Comparison of ENCODE assay signal across 19 mouse cellular contexts in the genomic region with DNA sequence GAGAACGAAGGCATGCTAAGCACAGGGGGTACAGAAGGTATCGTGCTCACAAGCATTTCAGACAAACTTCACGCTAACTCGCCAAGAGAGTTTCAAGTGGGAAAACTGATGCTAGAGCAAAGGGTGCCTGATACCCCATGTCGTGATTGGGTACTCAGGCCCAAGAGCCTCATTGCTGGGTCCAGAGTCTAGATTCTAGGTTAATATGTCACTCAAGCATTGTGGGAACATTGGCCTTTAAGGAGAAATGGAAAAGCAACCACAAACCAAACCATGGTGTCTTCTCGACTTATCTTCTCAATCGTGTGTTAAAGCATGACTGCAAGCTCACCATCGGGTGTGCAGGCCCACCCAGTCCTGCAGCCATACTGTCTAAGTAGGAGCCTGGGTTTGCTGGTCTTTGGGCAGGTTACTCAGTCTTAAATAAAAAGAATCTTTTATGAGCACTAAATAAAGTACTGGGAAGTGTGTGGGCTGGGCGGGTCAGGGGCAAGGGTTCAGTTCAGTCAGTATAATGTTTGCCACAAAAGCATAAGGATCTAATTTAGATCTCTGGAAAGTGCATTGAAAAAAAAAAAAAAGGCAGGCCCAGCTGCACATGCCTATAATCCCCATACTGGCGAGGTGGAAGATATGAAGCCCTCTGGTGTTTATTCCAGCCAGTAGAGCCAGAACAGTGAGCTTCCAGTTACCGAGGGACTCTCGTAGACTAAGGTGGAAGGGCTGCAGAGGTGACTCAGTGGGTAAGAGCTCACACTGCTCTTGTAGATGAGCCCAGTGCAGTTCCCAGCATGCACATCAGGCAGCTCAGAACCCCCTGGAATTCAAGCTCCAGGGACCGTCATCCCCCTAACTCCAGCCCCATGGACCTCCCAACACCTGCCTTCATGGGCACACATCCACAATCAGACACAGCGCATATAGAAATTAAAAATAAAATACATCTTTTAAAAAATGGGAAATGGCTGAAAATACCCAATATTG. TPM values are rescaled to one million over a fixed set of nuclear protein-coding genes. Genes with fewer than 3 reads are reported as not detected.
DNase-seq lines count a peak whose midpoint lies in the region; ATAC-seq and TF ChIP-seq lines count a peak whose summit lies in the region.
"Had no signal": no experiment of that assay in that cellular context is flagged by ENCODE, and none has a peak within 500 bp of the region (broad histone marks: within the 10 kb centered on the region; RNA-seq: fewer than 3 reads in every experiment).

No protein-coding gene starts in this region.

- H3K4me2 ChIP-seq in embryonic facial prominence, embryonic 14.5 days (ENCODE audit: low read depth, low read length), result no peak overlapping the region
- H3K4me2 ChIP-seq in kidney, embryonic 15.5 days, result no peak overlapping the region
- no peak overlapping the region for H3K4me2 ChIP-seq in limb, embryonic 12.5 days
- H3K4me2 ChIP-seq in stomach, postnatal 0 days (replicated peaks; ENCODE audit: low read depth), result no peak overlapping the region
- no peak overlapping the region for H3K4me2 ChIP-seq in forebrain, embryonic 14.5 days (ENCODE audit: low read length)
- H3K4me2 ChIP-seq: heart, embryonic 11.5 days; midbrain, embryonic 11.5 days had no signal

- TF ChIP-seq EP300 in stomach, postnatal 0 days (optimal IDR thresholded peaks at IDR 0.05), result no peak

- no peaks in the 10 kb centered on the region for H3K9me3 ChIP-seq in embryonic facial prominence, embryonic 14.5 days (ENCODE audit: control insufficient read depth, low read length)
- no peaks in the 10 kb centered on the region for H3K9me3 ChIP-seq in kidney, embryonic 15.5 days (replicated peaks)
- no peaks in the 10 kb centered on the region for H3K9me3 ChIP-seq in limb, embryonic 12.5 days
- H3K9me3 ChIP-seq in stomach, postnatal 0 days (ENCODE audit: control insufficient read depth, low read length), result no peaks in the 10 kb centered on the region
- no peaks in the 10 kb centered on the region for H3K9me3 ChIP-seq in forebrain, embryonic 14.5 days (replicated peaks; ENCODE audit: control insufficient read depth, low read length)

- no peak overlapping the region for H3K4me3 ChIP-seq in embryonic facial prominence, embryonic 14.5 days (ENCODE audit: low read depth, low read length)
- no peak overlapping the region for H3K4me3 ChIP-seq in kidney, embryonic 15.5 days (replicated peaks)
- H3K4me3 ChIP-seq in limb, embryonic 12.5 days (replicated peaks), result no peak overlapping the region
- H3K4me3 ChIP-seq in stomach, postnatal 0 days (ENCODE audit: low read depth, low read length), result no peak overlapping the region
- H3K4me3 ChIP-seq in forebrain, embryonic 14.5 days (ENCODE audit: low read depth, low read length), result no peak overlapping the region

- DNase-seq in 3T3-L1 (ENCODE audit: low read depth, low spot score), result peak; percentile 33
- no peak for DNase-seq in embryonic facial prominence, embryonic 14.5 days (ENCODE audit: low spot score)
- DNase-seq in stomach, postnatal 0 days (ENCODE audit: low spot score), result no peak
- DNase-seq in embryo, embryonic 10.5 days (ENCODE audit: low spot score), result no peak
- DNase-seq in forebrain, embryonic 14.5 days (ENCODE audit: low spot score), result no peak
- DNase-seq: adrenal gland, adult 2 months; cerebellum, adult 2 months; forebrain, postnatal 0 days; gastrocnemius, postnatal 14 days; layer of hippocampus, adult 9-11 months; lung, adult 18-20 months; lung, postnatal 4 days; right cerebral cortex, postnatal 14 days; thymus, postnatal 36 days had no signal

- no peaks in the 10 kb centered on the region for H3K27me3 ChIP-seq in embryonic facial prominence, embryonic 14.5 days (replicated peaks; ENCODE audit: control insufficient read depth, insufficient read depth, low read length)
- no peaks in the 10 kb centered on the region for H3K27me3 ChIP-seq in kidney, embryonic 15.5 days
- no peaks in the 10 kb centered on the region for H3K27me3 ChIP-seq in limb, embryonic 12.5 days
- H3K27me3 ChIP-seq in stomach, postnatal 0 days (ENCODE audit: control insufficient read depth, insufficient read depth, low read length), result no peaks in the 10 kb centered on the region
- no peaks in the 10 kb centered on the region for H3K27me3 ChIP-seq in forebrain, embryonic 14.5 days (replicated peaks; ENCODE audit: control insufficient read depth, insufficient read depth, low read length)

- H3K9ac ChIP-seq in embryonic facial prominence, embryonic 14.5 days (ENCODE audit: low read depth, low read length), result no peak overlapping the region
- H3K9ac ChIP-seq in kidney, embryonic 15.5 days, result no peak overlapping the region
- H3K9ac ChIP-seq in limb, embryonic 12.5 days (replicated peaks), result no peak overlapping the region
- H3K9ac ChIP-seq in stomach, postnatal 0 days (ENCODE audit: low read length), result no peak overlapping the region
- H3K9ac ChIP-seq in forebrain, embryonic 14.5 days (ENCODE audit: low read length), result no peak overlapping the region
- H3K9ac ChIP-seq: forebrain, postnatal 0 days had no signal

- peaks cover 39% of the 10 kb centered on the region for H3K36me3 ChIP-seq in embryonic facial prominence, embryonic 14.5 days (ENCODE audit: control insufficient read depth, insufficient read depth, low read length)
- peaks cover 84% of the 10 kb centered on the region for H3K36me3 ChIP-seq in kidney, embryonic 15.5 days
- H3K36me3 ChIP-seq in limb, embryonic 12.5 days, result peaks cover 61% of the 10 kb centered on the region
- peaks cover 16% of the 10 kb centered on the region for H3K36me3 ChIP-seq in stomach, postnatal 0 days (ENCODE audit: control insufficient read depth, insufficient read depth, low read length)
- peaks cover 18% of the 10 kb centered on the region for H3K36me3 ChIP-seq in forebrain, embryonic 14.5 days (ENCODE audit: control insufficient read depth, insufficient read depth, low read length)

- 0 out of 2 replicates have a peak, but pooled peaks have one; percentile 41 for ATAC-seq in embryonic facial prominence, embryonic 14.5 days (ENCODE audit: low read depth)
- peak; percentile 73; the same call in 1 of the 2 replicates for ATAC-seq in kidney, embryonic 15.5 days (replicated peaks; ENCODE audit: low FRiP score)
- ATAC-seq in limb, embryonic 12.5 days (ENCODE audit: insufficient number of reproducible peaks, insufficient read depth, low FRiP score, low TSS enrichment, low read depth), result peak; percentile 74
- no peak for ATAC-seq in stomach, postnatal 0 days (ENCODE audit: low FRiP score, low TSS enrichment)
- ATAC-seq in forebrain, embryonic 14.5 days, result no peak
- ATAC-seq: forebrain, postnatal 0 days had no signal

- H3K4me1 ChIP-seq in embryonic facial prominence, embryonic 14.5 days (ENCODE audit: control insufficient read depth, insufficient read depth, low read length), result no peaks in the 10 kb centered on the region
- no peaks in the 10 kb centered on the region for H3K4me1 ChIP-seq in kidney, embryonic 15.5 days
- peaks cover 14% of the 10 kb centered on the region for H3K4me1 ChIP-seq in limb, embryonic 12.5 days (replicated peaks)
- no peaks in the 10 kb centered on the region for H3K4me1 ChIP-seq in stomach, postnatal 0 days (replicated peaks; ENCODE audit: control insufficient read depth, insufficient read depth)
- H3K4me1 ChIP-seq in forebrain, embryonic 14.5 days (ENCODE audit: control insufficient read depth, insufficient read depth, low read length), result no peaks in the 10 kb centered on the region

- 68% methylated on average over 14 of the region's 14 CpGs for WGBS in embryonic facial prominence, embryonic 14.5 days
- 85% methylated on average over 14 of the region's 14 CpGs for WGBS in kidney, embryonic 15.5 days
- 66% methylated on average over 14 of the region's 14 CpGs for WGBS in limb, embryonic 12.5 days
- WGBS in stomach, postnatal 0 days, result 83% methylated on average over 14 of the region's 14 CpGs
- 92% methylated on average over 14 of the region's 14 CpGs for WGBS in forebrain, embryonic 14.5 days

- peak overlapping the region; percentile 55; the same call in 1 of the 2 replicates for H3K27ac ChIP-seq in embryonic facial prominence, embryonic 14.5 days (replicated peaks; ENCODE audit: low read depth, low read length)
- H3K27ac ChIP-seq in kidney, embryonic 15.5 days, result peak overlapping the region; percentile 56
- 0 out of 2 replicates have a peak overlapping the region, but pooled peaks have one; percentile 13 for H3K27ac ChIP-seq in limb, embryonic 12.5 days
- no peak overlapping the region for H3K27ac ChIP-seq in stomach, postnatal 0 days (replicated peaks)
- H3K27ac ChIP-seq in forebrain, embryonic 14.5 days (ENCODE audit: low read depth, low read length), result no peak overlapping the region

- TF ChIP-seq CTCF in stomach, postnatal 0 days (IDR thresholded peaks at IDR 0.05; ENCODE audit: low read depth), result no peak

RNA-seq across cellular contexts. Expression of gene Qdpr, which starts 13.8 kb away (rescaled TPM):
- polyA plus RNA-seq in embryonic facial prominence, embryonic 14.5 days (2014; fragmentation: Nextera tagmentation; extraction: Ambion mirVana), result 122 and 125 TPM in 2 replicates
- 173 and 175 TPM in 2 replicates for polyA plus RNA-seq in kidney, embryonic 15.5 days (2015; fragmentation: Nextera tagmentation; extraction: Ambion mirVana)
- 111 and 116 TPM in 2 replicates for polyA plus RNA-seq in limb, embryonic 12.5 days (2016; fragmentation: Nextera tagmentation; extraction: Ambion mirVana)
- 91.4 and 98.2 TPM in 2 replicates for polyA plus RNA-seq in stomach, postnatal 0 days (2015; fragmentation: Nextera tagmentation; extraction: Ambion mirVana)
- 90.2 and 91.3 TPM in 2 replicates for polyA plus RNA-seq in forebrain, embryonic 14.5 days (2014; fragmentation: Nextera tagmentation; extraction: Ambion mirVana)

RNA-seq across cellular contexts. Expression of gene Clrn2, which starts 17.3 kb away (rescaled TPM):
- 0.22 and 0.31 TPM in 2 replicates for polyA plus RNA-seq in embryonic facial prominence, embryonic 14.5 days (2014; fragmentation: Nextera tagmentation; extraction: Ambion mirVana)
- polyA plus RNA-seq in kidney, embryonic 15.5 days (2015; fragmentation: Nextera tagmentation; extraction: Ambion mirVana), result not detected in 2 replicates
- polyA plus RNA-seq in limb, embryonic 12.5 days (2016; fragmentation: Nextera tagmentation; extraction: Ambion mirVana), result 0.23 TPM in 1 of 2 replicates, not detected in the other
- polyA plus RNA-seq in stomach, postnatal 0 days (2015; fragmentation: Nextera tagmentation; extraction: Ambion mirVana), result not detected in 2 replicates
- not detected in 2 replicates for polyA plus RNA-seq in forebrain, embryonic 14.5 days (2014; fragmentation: Nextera tagmentation; extraction: Ambion mirVana)
- polyA plus RNA-seq: adrenal gland, adult 2 months; cerebellum, adult 2 months; forebrain, postnatal 0 days; heart, embryonic 11.5 days; testis, adult 2 months had no signal

RNA-seq across cellular contexts. Expression of gene Lap3, which starts 56.9 kb away (rescaled TPM):
- polyA plus RNA-seq in embryonic facial prominence, embryonic 14.5 days (2014; fragmentation: Nextera tagmentation; extraction: Ambion mirVana), result 81.5 and 85.1 TPM in 2 replicates
- polyA plus RNA-seq in kidney, embryonic 15.5 days (2015; fragmentation: Nextera tagmentation; extraction: Ambion mirVana), result 102 and 105 TPM in 2 replicates
- 86.7 and 88.1 TPM in 2 replicates for polyA plus RNA-seq in limb, embryonic 12.5 days (2016; fragmentation: Nextera tagmentation; extraction: Ambion mirVana)
- polyA plus RNA-seq in stomach, postnatal 0 days (2015; fragmentation: Nextera tagmentation; extraction: Ambion mirVana), result 58.4 and 63.2 TPM in 2 replicates
- polyA plus RNA-seq in forebrain, embryonic 14.5 days (2014; fragmentation: Nextera tagmentation; extraction: Ambion mirVana), result 43.6 and 44.6 TPM in 2 replicates

Comparison
In these comparisons a context has a peak if more than half of its experiments do, and no peak if none do; other contexts are left out.
1. ATAC-seq: peak in embryonic facial prominence, embryonic 14.5 days (single experiment), kidney, embryonic 15.5 days (single experiment) and limb, embryonic 12.5 days (single experiment); none in stomach, postnatal 0 days (single experiment) and forebrain, embryonic 14.5 days (single experiment).
2. H3K27ac ChIP-seq: peak in embryonic facial prominence, embryonic 14.5 days (single experiment), kidney, embryonic 15.5 days (single experiment) and limb, embryonic 12.5 days (single experiment); none in stomach, postnatal 0 days (single experiment) and forebrain, embryonic 14.5 days (single experiment).